Mouse (Mus musculus): ENCODE results near the gene Fcamr.

The Fcamr gene

GRCm38 (mm10) chr1:130802976-130803375 is 2.3 kb downstream of the Fcamr start:
- DNase-seq (ENCODE audit: low spot score), result no peak

- DNase-seq (ENCODE audit: low spot score), result no peak
Observed at GRCm38 (mm10) chr1:130804279-130804678, 3.6 kb downstream of the Fcamr start.

- no peak for DNase-seq (ENCODE audit: low spot score)
Observed at GRCm38 (mm10) chr1:130810906-130811305, 10.2 kb downstream of the Fcamr start.

GRCm38 (mm10) chr1:130811316-130811715 is 10.6 kb downstream of the Fcamr start:
- DNase-seq (ENCODE audit: low spot score), result no peak

DNA sequence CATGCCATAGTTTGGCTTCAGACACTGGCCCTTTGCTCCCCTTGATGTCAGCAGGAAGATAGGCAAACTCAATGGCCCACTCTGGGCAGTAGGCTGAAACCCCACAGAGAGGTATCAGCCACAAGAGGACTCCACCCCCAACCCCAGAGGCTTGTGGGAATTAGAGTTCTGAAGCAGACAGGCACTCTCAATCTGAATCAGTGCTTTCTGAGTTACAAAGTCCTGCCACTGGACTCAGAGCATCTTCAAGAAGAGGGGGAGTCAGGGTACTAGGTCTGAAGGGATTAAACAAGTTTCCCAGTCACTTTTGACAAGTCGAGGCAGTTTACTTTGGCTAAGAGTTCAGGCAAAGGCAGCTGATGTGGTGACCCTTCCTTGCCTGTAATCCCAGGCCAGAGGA is 19.0 kb downstream of the Fcamr start:
- no peak for DNase-seq (ENCODE audit: low spot score)

DNA sequence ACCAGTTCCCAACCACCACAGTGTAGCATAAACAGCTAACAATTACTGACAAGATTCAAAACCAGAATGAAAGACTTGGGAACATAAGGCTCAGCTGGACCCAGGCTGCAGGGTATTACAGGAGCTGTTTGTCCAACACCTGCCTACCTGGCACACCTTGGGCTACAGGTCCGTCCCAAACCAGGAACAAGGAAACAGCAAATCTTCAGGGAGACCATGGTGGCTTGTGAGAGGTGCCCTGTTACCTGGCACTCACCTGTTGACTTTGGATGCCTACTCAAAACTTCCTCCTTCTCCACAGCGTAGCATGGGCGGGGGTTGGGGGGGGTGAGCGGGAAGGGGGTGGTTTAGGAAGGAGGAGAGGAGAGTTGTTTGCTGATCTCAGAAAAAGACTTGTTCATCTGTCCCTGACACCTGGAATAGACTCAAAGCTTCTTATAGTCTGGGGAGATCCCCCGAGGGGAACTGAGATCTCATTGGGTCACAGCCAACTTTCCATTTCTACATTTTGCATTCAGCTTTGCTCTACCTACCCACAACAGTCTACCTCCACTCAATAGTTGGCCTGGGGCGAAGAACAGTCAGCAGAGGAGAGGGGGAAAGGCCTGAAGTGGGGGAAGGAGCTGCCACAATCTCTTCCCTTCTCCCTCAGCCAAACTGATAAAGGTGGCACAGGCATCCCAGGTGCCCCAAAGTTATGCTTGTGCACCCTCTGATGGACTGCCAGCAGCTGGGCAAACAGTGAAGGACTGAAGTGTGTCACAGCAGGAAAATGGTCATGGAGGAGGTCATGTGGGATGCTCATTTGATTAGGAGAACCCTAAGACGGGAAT is 19.8 kb downstream of the Fcamr start:
- no peak for DNase-seq (ENCODE audit: low spot score)

GRCm38 (mm10) chr1:130821149-130821471 is 20.4 kb downstream of the Fcamr start:
- no peak for DNase-seq (ENCODE audit: low spot score)

DNA sequence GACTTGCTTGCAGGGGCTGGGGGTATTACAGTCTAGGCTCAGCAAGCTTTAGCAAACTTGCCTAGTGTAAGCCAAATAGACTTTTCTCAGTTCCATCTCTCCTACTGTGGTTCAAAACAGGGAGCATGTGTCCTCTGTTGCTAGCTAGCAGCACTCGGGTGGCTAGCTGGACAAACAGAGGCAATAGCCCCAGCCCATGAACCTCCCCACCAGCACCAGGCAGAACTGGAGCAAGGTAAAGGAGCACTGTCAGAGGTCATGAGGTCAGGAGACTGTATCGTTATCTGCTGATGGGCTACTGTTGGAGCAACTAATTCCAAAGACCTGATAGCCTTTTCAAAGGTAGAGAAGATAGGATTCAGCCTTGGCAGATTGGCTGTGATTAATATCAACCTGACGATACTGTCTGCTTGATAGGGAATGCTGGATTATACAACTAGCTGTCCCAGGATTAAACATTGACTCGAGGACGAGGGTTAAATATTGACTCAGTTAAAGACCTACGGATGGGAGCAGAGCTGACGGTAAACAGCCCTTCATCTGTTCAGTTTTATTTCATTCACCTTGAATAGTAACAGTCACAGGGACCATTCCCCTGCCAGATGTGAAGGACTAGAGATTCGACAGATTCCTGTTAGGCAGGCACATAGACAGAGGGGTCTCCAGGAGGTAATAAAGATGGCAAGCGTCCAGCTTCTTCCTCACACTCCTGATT is 21.4 kb downstream of the Fcamr start:
- DNase-seq (ENCODE audit: low spot score), result no peak

GRCm38 (mm10) chr1:130826448-130826847 is 25.7 kb downstream of the Fcamr start, which contains the start of gene Pigr:
Pigr (plus strand) TSS chr1:130826684.
- no peak for DNase-seq (ENCODE audit: low spot score)

DNA sequence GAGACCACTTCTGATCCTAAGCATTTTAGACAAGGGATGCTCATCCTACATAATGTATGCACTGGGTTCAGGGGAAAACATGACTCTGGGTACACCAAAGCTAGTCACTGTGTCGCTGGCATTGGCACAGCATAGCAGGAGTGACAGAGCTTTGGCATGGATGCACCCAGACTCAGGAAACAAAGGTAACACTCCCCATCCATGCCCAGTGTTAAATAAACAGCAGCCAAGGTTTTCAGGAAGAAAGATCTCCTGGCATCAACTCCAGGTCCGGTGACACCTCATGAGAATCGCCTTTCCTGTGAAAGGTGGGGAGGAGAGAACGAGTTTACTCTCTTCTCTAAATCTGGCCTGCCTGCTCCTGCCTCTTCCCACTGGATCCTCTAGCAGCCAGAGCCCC is 28.0 kb downstream of the Fcamr start:
- DNase-seq (ENCODE audit: low spot score), result no peak

DNA sequence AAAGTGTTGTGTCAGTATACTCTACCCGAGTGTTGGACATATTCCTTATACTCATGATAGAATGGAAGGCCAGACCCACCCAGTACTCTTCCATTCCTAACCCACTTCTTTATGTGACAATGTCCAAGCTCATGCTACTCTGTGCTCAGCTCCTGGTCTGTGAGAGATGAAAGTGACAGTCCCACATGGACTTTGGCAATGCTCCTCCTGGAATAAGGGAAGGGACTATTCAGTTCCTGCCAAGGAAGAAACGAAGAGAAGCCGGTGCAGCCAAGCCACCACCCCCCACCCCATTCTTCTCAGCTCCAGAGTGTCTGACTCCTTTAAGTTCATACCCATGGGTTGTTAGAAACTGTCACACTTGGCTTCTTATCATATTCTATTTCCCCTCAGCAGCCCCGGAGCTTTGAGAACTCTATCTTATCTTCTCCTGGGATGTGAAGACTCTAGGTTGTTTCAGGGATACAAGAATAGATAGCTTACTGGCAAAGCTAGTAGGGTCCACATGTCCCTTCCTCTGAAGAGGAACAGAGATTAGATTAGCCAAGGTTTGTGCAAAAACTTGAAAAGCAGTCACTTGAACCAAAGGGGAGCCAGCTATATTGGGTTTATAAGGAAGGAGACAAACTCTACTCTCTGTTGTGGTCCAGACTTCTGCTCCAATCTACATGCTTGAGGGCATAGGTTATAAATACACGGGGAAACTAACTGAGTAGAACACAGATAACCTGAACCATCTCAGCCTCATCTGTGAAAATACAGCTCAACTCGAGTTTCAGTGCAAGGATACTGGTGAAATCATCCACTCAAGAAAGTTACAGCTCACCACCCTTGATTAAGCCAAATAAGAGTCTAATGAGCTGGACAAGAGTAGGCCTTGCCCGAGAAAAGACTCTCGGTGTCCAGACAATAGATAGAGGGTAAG is 29.5 kb downstream of the Fcamr start:
- DNase-seq (ENCODE audit: low spot score), result no peak

DNA sequence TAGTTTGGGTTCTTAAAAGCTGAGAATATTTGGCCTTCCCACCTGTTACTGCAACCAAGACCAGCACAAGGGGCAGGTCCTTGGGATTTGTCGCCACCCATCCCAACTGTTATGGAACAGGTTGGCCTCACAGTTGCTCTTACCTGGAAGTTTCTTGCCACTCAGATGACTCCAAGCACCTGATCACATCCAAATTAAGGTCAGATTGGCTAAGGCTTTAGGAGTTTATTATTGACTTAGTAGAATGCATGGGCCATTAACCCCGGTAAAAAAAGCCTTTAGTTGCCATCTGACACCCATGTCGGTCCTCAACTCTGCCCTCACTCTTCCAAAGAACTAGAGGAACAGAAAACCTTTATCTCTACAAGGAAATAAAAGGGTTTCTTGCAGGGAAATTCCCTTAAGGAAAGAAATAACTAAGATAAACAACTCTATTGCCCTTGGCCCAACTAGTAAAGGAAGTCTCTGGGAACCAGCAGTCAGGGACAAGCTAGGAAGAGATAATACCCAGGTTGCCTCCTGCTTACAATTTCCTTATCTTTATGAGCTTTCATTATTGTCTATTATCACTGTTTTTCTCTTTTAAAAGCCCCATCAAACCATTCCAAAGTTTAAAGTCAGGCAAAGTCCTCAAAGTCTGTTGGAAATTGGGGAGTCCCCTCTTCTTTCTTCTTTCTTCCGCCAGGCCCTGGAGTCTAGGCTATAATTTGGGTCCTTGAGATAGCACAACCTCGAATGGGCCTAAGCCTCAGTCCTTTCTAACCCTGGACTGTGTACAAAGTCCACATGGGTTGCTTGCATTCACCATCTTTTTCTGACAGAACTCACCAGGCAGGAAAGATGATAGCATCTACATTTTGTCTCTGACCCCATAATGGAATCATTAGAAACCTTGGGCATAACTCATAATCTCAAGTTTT is 31.8 kb downstream of the Fcamr start:
- DNase-seq (ENCODE audit: low spot score), result no peak

- no peak for DNase-seq (ENCODE audit: low spot score)
Observed at GRCm38 (mm10) chr1:130835161-130835936, 34.6 kb downstream of the Fcamr start.

DNA sequence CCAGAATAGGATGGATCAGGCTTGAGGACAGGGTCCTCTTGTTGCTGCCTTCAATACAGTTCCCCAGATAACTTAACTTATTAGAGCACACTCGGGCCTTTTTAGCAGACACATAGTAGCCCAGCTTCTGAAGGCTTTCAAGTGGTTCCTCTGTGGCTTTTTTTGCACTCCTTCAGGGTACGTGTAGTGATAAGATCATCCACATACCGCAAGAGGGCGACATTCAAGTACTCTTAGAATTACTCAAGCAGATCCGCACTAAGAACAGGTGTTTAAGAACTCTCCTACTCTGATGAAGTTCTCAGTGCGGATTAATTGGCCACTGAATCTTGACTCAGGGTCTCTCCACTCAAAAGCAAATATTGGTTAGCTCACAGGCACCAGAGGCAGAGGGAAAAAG is 37.6 kb downstream of the Fcamr start:
- DNase-seq (ENCODE audit: low spot score), result no peak

- DNase-seq (ENCODE audit: low spot score), result no peak
Observed at GRCm38 (mm10) chr1:130840599-130841379, 40.1 kb downstream of the Fcamr start.

GRCm38 (mm10) chr1:130841621-130842020 is 40.9 kb downstream of the Fcamr start:
- DNase-seq (ENCODE audit: low spot score), result no peak

DNA sequence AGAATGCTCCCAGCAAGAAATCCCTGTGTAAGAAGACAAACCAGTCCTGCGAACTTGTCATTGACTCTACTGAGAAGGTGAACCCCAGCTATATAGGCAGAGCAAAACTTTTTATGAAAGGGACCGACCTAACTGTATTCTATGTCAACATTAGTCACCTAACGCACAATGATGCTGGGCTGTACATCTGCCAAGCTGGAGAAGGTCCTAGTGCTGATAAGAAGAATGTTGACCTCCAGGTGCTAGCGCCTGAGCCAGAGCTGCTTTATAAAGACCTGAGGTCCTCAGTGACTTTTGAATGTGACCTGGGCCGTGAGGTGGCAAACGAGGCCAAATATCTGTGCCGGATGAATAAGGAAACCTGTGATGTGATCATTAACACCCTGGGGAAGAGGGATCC is 43.8 kb downstream of the Fcamr start:
- DNase-seq (ENCODE audit: low spot score), result no peak

DNA sequence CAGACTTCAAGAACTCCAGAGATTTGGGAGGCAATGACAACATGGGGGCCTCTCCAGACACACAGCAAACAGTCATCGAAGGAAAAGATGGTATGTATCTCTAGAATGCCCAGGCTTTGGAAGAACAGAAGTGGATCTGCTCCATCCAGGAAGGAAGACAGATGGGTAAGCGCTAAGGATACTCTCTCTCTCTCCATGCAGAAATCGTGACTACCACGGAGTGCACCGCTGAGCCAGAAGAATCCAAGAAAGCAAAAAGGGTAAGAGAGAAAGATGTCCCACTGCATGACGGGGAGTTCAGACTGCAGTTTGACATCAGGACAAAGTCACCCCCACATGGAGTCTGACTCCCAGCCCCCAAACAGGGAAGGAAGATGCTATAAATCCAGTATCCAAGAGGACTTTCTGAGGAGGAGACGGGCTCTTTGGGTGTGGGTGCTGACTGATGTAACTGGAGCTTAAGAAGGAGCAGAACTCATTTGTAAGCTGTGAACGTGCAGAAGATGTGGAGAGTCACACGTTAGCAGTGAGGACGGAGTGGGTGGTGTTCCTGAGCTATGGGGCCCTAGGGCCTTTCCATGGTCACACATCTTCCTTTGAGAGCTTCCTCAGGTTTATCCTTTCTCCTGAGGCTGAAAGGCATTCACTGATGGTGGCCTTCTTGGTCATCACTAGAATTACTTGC is 49.0 kb downstream of the Fcamr start:
- DNase-seq (ENCODE audit: low spot score), result no peak

GRCm38 (mm10) chr1:130850405-130850804 is 49.7 kb downstream of the Fcamr start:
- DNase-seq (ENCODE audit: low spot score), result no peak
